Mouse (Mus musculus) c-Kit-positive CD71-positive TER-119-positive erythroid progenitor cells, embryonic 14.5 days (primary cell): ENCODE data around the gene Llgl2.
A peak's percentile ranks its signal among the peaks of the same experiment; 100 is the strongest.

Source experiments
- DNase-seq: peaks from one replicate; pipeline ENCODE4 v3.0.0-alpha.2; 2013; ENCODE audit warnings: low spot score

Llgl2 gene

GRCm38 (mm10) chr11:115808696-115809310, 15.0 kb upstream of the Llgl2 start:
- DNase-seq: no peak

- DNase-seq: no peak
Measured at GRCm38 (mm10) chr11:115809311-115809781, 14.5 kb upstream of the Llgl2 start.

DNA sequence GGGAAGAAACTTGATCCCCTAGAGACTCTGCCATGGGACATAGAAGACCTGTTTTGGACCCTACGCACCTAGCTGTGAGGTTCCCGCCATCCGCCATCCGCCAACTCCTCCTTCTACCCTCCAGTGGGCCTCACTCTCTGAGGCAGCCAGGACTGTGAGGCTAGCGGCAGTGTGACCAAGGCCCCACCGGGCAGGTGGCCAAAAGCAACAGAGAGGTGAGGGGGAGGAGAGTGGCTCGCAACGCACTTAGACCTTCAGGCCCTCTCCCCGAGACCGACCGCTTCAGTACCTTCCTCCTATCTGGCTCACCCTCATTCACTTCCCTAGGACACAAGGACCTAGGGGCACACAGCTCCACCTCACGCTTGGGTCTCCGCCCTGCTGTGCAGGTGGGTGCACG, 13.5 kb upstream of the Llgl2 start:
- no peak for DNase-seq

DNA sequence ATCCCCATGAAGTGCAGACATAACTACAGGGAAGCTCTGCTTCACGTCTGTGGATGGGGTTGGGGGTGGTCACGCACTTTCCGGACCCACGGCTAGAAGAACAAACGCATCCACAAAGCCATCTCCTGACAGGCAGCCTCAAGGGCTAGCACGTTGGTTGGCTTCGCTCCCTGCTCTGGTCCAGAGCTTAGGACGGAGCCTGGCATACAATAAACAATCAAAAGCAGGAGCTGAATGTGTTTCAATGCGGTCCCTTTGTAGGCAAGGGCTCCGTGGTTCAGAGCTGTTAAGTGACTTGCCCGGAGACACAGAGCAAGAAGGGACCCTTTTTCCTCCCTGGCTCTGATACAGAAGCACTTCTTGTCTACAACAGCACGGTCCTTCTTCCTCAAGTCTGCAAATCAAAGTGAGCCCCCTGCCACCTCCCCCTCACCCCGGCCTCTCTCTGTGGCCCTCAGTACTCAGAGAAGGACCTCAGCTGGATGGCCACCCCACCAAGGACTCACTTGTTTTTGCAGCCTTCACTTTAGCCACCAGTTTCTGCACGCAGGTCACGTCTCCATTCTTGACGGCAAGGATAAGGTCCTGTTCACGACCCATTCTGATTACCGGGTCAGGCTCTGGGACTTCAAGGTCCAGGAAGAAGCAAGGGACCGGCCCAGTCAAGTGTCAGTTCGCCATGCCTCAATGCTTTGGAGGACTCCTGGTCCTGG, 12.3 kb upstream of the Llgl2 start:
- no peak for DNase-seq

DNA sequence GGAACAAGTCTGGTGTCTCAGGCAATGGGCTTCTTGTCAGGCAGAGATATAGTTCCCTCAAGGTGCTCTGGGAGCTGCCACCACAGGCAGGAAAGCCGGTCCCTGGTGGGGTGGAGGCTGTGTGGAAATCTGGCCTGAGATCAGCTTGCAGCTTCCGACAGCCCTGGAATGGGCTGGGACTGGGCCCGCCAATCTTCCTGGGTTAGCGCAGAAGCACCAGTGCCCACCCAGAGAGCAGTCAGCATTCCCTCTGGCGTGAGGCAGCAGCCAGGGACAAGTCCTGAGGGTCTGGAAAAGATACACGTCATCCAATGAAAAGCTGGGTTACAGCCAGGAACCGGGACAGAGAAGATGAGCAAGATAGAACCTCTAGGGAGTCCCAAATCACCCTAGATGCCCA, 11.8 kb upstream of the Llgl2 start:
- no peak for DNase-seq

DNA sequence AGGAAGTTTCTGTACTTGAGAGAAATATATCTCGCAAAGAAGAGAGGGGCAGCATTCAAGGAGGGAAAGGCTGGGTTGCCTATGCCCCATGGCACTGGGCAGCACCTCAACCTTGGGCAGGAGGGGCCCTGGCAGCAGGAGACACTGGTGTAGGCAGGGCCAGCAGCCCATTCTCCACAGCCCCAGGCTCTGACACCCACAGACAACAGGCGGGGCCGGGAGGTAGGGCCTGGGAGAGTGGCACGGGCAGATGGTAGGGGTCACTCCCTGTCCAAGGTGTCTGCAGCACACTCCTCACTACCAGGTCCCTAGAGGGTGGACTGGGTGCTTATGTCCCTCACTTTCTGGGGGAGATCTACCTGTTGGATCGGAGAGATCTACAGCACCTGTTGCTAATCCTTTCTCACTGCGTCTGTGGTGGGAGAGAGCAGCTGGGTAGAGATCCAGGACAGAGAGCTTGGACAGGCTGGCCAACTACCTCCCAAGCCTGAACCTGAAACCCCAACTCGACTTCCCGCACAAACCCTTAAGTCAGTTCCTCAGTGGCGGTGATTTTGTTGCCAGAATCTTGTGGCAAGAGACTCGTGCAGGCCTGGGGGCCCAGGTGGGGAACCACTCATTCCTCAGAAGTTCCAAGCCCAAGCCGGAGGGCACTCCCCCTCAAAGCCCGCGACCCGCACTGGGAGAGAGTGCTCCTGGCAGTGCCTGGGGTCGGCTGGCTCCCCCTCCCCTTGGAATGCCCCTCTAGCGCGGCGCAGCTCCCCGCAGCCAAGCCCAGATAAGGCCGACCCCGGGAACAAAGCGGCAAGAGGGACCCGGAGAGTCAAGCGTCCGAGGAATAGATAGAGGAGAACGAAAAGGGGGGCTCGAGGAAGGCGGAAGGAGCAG, 11.1 kb upstream of the Llgl2 start:
- DNase-seq: peak; percentile 30

DNA sequence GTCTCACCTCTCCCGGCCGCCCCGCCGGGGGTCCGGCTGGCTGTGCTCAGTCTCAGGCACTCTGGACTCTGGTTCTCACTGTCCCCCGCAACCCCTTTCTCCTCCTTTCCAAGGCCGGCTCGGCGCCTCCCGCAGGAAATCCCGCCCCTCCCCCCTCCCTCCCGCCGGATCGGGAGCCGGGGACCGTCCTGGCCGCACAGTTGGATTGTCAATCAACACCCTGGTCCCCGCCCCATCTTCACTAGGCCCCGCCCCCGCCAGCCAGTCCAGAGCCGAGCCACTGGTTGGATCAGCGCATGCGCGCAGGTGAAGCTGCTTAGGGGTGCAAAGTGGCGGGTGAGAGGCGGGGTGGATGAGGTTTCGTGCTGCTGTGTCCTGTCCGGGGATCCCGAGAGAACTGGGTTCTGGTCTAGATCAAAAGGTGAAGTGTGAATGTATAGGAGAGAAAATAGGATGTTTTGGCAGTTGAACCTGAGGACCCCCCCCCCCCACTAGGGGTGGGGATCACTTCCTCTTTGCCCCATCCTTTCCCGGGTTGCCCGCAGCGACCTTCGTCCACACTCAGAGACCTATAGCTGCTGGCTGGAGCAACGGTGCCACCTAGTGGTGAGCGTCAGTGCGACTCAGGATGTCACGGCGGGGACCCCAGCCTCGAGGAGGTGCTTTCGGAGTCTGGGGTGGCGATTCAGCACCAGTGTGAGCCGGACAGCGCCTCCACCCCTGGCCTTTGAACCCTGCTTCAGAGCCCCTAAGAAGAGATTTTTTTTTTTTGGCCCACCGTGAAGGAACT, 10.1 kb upstream of the Llgl2 start, which contains the start of gene Caskin2:
Gene Caskin2, minus strand, starts transcription at position 133 of the 790 bp plus-strand sequence.
- DNase-seq: peak; percentile 98

- DNase-seq: peak; percentile 82
Measured at GRCm38 (mm10) chr11:115814605-115815450, 9.0 kb upstream of the Llgl2 start, which contains the start of gene Tsen54. TSS of gene Tsen54 (plus strand) at chr11:115814724.

DNA sequence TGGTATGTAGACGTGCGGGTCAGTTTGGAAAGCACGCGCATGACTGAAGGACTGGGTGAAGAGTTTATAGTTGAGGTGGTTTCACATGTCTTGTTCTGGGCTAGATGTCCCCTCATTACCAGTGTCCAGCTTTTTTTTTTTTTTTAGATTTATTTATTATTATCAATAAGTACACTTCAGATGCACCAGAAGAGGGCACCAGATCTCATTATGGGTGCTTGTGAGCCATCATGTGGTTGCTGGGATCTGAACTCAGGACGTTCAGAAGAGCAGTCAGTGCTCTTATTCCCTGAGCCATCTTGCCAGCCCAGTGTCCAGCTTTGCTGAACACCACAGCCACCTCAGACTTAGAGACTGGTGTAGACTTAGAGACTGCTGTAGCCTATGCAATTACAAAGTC, 6.5 kb upstream of the Llgl2 start:
- DNase-seq: no peak

DNA sequence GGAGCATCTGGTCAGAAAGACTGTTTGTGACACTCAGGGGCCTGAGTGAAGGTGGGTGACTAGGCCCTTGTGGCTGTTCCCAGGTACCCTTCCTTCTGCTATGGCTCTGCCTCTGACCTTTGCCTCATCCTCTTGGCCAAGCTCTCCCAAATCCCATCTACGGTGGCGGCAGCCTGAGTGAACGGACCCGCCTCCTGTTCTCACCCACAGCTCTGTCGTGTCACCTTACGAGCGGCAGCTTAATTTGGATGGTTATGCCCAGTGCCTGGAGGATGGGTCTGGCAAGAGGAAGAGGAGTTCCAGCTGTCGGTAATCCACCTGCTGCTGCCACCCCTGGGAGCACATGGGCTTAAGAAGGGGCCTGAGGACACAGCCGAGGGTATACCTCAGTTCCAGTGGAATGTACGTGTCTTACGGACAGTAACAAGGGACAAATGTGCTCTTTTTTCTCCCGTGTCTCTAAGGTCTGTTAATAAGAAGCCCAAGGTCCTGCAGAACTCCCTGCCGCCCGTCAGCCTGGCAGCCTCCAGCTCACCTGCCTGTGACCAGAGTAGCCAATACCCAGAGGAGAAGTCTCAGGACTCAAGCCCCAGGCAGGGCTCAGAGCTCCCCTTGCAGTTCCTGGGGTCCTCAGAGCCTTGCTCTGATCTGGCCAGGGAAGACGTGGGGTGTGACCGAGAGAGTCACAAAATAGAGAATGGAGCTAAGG, 3.8 kb upstream of the Llgl2 start:
- DNase-seq: no peak

GRCm38 (mm10) chr11:115821001-115821400, 2.8 kb upstream of the Llgl2 start:
- DNase-seq: no peak

DNA sequence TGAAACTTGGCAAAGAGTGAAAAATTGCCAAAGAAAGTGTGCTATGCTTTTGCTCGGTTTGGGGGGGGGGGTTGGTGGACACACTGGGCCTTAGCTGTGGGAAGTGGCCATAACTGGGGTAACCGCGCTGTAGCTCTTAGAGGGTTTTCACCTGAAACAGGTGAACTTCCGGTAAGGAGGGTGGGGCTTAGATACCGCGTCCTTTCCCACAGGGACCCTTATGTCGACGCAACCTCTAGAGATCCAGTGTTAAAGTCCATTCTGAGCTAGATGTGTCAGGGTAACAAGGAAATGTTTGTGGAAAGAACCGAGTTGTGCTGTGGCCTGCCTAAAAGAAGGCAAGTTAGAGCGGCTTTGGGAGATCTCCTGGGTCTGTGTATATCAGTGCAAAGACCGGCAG, 964 bp downstream of the Llgl2 start:
- no peak for DNase-seq

DNA sequence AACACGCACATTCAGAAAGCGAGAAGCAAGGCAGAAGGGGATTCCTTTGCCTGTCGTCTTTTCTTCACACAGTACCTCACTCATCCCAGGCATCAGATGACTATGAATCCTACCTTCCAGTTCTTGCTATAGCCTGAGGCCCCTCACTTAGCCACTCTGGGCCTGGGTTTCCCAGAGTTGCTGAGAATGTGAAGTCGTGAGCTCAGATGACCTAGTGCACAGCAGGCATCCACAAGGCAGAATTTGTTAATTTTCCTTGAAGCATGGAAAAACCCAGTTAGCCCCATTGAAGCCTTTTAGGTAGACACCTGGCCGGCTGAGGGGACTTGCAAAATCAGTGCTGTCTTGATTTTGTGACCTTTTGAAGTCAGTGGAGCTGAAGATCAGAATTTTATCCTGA, 2.6 kb downstream of the Llgl2 start:
- no peak for DNase-seq

DNA sequence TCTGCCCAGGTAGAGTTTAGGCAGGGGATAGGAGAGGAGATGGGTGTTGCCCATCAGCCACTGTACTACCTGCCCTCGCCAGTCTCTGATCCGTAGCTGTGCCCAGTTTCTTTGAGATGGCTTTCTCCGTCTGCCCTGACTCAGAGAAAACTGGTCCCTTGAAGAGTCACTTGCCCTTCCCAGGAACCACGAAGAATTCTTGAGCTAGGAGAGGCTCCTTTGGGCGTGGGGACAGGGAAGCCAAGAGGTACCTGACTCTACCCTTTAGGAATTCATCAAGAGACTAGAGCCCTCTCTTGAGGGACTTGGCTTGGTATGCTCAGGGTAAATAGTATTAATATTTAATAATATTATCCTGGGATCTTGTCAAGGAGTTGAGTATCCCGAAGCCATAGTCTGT, 3.8 kb downstream of the Llgl2 start:
- DNase-seq: no peak

- no peak for DNase-seq
Measured at GRCm38 (mm10) chr11:115829036-115829435, 5.2 kb downstream of the Llgl2 start.

GRCm38 (mm10) chr11:115830550-115831325, 6.9 kb downstream of the Llgl2 start:
- DNase-seq: no peak

DNA sequence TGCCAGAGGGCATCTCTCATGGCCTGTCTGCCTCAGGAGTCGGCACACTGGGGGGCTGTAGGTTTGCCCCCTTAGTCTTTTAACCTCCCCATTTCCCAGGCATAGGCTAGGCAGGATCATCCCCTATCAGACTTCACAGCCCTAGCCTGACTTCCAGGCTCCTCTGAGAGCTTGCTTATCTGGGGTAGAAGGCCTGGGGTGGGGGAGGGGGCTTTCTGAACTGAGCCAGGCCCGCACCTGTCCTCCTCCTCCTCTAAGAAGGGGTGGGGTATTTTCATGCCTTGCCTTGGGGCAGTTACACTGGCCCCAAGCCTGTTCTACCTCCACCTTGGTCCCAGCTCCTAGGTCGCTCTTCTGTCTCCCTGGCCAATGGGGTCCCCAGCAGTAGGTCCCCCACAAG, 7.7 kb downstream of the Llgl2 start:
- DNase-seq: peak; percentile 37

GRCm38 (mm10) chr11:115832064-115832463, 8.2 kb downstream of the Llgl2 start:
- no peak for DNase-seq

GRCm38 (mm10) chr11:115832523-115832922, 8.7 kb downstream of the Llgl2 start:
- DNase-seq: no peak
